Mouse (Mus musculus): ENCODE data around the gene Ebp.

The Ebp gene

DNA sequence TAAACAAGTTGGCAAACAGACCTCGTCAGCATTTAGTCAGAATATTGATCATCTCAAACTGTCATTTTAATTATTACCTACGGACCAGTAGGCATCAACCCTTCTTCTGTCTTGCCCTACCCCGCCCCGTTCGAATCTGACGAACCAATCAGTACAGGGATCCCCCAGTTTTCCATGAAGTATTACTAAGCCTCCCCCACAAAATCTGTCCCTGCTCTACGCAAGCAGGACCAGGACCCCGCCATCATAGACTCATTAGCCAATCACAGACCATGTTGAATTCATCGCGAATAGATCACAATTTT is at the start of gene Ebp:
Gene Ebp, minus strand, starts transcription at position 94 of the 305 bp plus-strand sequence.
- no peak for DNase-seq (ENCODE audit: low read depth, low spot score)

DNA sequence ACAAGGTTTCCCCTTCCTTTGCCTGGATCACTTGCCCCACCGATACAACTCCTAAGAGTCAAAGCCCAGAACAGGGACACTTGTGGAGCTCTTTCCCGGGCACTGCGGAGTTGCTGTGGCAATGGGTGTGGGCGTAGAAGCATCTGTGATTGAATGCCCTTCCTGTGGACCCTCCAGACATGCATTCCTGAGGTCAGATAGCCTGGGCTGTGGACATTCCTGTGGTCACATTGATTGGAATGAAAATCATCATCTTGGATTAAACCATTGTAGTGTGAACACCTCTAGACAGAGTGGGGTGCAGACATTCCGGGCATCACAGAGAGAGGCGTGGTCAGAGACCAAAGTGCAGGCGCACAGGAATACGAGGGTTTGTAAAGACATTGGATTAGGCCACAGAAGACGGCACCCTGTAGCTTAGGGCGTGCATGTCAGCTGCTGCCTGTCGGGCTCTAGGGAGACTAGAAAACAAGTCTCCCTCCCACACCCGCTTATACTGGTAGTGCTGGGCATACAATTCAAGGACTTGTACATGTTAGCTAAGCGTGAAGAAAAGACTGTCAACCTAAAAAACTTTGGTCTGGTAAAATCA is 45.6 kb upstream of the Ebp start:
- DNase-seq (ENCODE audit: low read depth, low spot score), result peak; percentile 90

DNA sequence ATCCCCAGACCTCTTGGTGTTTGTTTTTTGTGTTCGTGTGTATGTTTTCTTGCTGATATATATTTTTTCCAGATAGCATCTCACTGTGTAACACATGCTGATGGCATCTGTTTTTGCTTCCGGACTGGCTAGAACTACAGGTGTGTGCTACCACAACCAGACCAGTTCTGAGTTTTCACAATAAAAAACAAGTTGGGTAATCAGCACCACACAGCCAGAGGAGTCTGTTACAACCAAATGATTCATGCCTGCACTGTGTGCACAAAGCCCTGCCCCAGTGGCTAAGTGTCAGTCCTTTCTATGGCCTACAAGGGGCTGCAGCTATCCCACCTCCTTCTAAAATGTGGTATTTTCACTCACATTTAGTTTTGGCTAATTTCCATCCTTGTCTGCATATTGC is 43.4 kb upstream of the Ebp start:
- no peak for DNase-seq (ENCODE audit: low read depth, low spot score)

DNA sequence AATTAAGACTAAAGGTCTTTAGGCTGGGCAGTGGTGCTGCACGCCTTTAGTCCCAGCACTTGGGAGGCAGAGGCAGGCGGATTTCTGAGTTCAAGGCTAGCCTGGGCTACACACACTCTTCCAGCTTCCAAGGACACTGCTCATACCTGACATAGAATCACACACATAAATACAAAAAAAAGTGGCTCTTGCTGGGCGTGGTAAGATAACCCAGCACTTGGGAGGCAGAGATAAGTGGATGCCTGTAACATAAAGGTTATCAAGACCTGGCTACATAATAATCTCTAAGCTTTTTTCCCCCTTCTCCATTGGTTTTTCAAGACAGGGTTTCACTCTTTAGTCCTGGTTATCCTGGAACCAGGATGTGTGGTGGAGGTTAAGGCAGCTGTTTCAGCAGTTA is 40.3 kb upstream of the Ebp start:
- no peak for DNase-seq (ENCODE audit: low read depth, low spot score)

DNA sequence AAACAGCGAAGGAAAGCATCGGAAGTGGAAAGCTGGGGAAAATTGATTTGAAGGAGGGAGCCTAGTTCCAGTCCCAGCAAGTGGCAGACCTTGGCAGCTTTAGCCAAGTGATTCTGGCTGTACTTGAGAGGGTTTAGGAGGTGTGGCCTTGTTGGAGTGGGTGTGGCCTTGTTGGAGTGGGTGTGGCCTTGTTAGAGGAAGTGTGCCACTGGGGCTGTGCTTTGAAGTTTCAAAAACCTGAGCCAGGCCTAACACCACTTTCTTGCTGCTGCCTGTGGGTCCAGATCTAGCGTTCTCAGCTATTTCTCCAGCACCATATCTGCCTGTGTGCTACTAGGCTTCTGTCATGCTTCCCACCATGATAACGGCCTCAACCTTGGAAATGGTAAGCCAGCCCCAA is 37.0 kb upstream of the Ebp start:
- DNase-seq (ENCODE audit: low read depth, low spot score), result peak; percentile 75

DNA sequence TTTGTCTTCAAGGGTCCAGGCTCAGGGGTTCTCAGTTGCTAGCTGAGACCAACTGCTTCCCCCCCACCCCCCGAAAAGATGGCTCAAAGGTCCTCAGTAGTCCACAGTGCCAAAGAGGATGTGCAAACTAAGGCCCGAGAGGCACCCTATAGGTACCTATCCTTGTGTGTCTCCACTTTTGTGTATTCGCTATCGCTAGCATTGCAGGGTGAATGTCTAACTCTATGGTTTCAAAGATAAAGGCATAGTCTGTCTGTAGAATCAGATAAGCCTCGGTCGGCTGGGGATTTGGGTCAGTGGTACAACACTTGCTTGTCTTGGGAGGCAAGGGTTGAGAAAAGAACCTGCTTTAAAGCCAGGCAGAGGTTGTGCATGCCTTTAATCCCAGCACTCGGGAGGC is 30.2 kb upstream of the Ebp start:
- no peak for DNase-seq (ENCODE audit: low read depth, low spot score)

DNA sequence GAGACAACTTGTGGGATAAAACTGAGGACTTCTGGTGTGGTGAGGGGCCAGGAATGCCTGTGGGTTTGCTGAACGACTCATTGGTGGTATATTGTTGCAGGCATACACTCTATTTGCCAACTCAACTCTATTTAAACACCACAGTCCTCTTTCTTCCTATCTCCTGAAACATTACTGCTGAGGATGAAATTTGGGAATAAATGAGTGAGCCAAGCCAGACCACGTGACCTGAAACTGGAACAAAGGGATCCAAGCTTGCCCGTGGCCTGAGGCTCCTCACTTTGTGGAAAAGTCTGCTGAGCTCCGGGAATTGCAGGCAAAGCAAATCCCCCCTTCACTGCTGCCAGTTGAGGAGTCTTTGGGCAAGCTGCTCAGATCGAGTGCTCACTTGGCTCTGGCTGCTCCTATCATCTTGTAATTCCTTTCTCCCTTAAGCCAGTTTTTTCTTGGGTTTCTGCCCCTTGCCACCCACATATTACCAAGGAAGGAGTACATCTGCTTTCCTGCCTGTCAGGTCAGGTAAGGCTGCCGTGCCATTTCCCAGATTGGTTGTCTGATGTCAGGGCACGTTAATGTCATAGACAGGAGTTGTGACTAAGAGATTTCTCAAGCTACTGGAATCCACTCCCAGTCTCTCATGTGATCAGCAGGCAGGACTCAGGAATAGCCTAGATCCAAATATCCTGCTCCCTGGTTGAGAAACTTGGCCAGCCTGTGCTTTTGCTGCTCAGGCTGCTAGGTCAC is 29.5 kb upstream of the Ebp start:
- peak; percentile 25 for DNase-seq (ENCODE audit: low read depth, low spot score)

DNA sequence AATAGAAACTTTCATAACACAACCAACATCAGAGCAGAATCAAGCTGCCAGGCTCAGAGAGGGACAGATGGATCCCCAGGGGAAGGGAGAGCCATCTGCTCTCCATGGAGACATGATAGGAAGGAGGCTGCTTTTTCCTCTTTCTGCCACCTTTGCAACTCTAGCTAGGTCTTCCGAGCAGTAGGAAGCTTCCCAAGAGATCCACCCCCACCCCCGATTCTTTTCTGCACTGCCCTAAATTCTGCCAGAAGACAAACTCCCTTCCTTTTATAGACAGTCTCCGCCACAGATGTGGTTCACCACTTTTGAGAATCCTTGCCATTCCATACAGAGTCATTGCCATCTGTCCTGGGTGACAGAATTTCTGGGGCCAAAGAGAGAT is 29.0 kb upstream of the Ebp start:
- DNase-seq (ENCODE audit: low read depth, low spot score), result no peak

DNA sequence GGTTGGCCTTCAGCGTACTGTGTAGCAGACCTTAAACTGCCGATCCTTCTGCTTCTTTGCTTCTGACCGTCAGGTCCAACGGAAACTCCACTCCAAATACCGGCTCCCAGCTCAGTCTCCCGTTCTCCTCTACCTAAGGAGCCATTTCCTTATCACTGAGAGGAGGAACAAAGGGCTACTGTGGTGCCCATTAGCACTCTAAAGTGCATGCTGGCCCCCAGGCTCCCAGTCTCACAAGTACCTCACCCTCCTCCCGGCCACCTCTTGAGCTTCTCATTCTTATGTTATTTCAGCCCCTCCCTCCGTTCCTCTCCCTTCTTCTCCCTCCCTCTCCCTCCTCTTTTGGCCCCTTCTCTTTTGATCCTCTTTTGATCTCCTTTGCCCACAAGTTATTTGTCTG is 26.3 kb upstream of the Ebp start:
- peak; percentile 92 for DNase-seq (ENCODE audit: low read depth, low spot score)

DNA sequence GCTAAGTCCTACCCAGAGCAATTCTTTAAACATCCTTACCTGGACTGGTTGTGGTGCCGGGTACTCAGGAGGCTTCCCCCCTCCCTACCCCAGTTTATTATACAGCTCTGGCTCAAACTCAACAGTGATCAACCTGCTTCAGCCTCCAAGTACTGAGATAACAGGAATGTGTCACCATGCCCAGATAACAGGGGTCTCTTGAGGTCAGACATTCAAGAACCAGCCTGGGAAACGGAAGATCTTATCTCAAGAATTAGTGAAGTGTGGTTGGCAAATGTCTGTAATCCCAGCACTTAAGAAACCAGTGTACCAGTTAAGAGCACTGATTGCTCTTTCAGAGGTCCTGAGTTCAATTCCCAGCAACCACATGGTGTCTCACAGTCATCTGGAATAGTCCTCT is 24.8 kb upstream of the Ebp start:
- DNase-seq (ENCODE audit: low read depth, low spot score), result no peak

DNA sequence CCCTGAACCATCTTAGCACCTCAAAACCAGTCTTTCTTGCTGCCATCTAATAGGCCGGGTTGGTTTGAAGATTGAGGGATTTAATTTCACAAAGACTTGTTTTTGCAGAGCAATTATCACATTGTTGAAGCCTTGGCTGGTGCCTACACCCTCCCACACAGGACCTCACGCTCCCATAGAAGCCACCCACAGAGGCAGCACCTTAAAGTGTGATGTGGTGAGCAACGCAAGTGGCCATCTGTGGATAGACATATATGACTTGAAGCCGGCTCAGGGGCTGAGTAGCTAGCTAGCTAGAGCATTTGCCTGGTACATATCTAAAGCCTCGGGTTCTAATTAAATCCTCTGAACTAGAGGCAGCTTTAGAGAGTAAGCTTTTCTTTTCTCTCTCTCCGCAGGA is 24.1 kb upstream of the Ebp start:
- no peak for DNase-seq (ENCODE audit: low read depth, low spot score)

DNA sequence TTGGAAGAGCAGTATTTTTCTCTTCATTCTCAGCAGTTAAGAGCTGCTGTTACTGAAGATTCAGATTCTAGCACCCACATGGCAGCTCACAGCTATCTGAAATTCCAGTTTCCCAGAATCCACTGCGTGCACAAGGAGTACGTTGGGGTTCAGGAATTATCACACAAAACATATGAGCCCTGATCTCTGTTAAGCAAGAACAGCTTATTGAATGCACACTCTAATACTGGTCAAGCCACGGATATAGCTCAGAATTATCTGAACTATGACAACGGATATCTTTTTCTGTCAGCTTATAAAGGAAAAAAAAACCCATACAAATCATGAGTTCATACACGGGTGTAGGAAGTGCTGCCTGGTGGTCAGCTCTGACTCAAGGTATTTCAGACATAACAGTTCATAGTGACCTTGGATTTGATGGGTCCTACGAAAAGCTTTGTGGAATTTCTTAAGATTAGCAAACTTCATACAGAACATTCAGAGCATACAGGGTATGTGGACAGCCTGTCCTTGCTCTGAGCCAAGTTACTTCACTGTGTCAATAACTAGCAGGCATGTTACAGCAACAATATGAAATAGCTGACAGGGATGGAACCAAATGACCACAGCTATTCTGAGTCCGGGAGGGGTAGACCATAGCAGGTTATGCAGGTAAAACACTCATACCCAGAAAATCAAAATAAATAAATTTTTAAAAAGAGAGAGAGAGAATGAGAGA is 18.3 kb upstream of the Ebp start:
- DNase-seq (ENCODE audit: low read depth, low spot score), result no peak

DNA sequence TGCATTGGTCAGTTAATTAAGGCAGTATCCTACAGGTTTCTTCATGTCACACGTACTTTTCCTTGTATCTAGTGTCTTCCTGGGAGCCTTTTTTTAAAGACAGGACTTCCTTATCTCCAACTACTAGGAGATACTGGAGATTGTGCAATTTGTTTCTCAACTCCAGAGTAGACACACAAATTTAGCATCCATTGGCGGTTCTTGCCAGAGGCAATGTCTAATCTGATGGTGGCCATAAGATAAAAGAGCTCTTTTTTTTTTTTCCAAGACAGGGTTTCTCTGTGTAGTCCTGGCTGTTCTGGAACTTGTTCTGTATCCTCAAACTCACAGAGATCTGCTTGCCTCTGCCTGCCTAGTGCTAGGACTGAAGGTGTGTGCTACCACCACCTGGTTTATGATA is 16.4 kb upstream of the Ebp start:
- no peak for DNase-seq (ENCODE audit: low read depth, low spot score)

DNA sequence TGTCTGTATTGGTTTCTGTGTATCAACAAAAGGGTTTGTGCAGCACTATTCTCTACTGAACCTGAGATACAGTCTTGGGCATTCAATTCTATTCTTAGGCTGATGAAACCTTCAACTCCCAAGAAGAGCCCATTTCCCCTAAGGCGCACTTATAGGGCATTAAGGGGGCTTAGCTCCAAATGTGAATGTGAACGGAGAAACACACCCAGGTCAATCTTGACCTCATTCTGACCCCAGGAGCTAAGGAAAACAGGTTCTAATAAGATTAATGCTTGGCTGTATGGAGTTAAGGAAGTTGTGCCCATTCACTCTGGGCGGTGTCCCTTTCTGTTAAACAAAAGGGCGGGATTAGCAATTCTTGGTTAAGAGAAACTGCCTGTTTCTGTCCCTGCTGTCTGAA is 13.9 kb upstream of the Ebp start:
- peak; percentile 96 for DNase-seq (ENCODE audit: low read depth, low spot score)

DNA sequence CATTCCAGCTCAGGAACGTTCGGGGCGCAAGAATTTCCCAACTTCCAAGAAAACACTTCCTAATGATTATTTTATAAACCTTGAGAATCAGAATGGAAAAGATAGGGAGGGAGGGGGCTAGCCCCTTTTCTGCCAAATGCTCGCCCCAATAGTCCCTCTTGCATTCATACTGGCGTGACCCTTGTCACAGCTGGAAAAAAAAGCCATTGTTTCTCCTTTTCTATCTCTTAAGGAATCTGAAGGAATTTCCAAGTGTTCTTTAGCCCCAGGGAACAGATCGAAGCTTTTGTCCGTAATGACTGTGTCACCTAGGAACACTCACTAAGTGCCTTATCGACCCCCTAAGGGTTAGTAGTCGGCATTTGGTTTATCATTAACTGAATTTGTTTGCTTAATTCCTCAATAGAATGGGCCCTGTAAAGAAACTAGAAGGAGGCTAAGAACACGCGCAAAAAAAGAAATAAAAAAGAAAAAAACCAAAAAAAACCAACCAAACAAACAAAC is 13.4 kb upstream of the Ebp start:
- DNase-seq (ENCODE audit: low read depth, low spot score), result peak; percentile 77

DNA sequence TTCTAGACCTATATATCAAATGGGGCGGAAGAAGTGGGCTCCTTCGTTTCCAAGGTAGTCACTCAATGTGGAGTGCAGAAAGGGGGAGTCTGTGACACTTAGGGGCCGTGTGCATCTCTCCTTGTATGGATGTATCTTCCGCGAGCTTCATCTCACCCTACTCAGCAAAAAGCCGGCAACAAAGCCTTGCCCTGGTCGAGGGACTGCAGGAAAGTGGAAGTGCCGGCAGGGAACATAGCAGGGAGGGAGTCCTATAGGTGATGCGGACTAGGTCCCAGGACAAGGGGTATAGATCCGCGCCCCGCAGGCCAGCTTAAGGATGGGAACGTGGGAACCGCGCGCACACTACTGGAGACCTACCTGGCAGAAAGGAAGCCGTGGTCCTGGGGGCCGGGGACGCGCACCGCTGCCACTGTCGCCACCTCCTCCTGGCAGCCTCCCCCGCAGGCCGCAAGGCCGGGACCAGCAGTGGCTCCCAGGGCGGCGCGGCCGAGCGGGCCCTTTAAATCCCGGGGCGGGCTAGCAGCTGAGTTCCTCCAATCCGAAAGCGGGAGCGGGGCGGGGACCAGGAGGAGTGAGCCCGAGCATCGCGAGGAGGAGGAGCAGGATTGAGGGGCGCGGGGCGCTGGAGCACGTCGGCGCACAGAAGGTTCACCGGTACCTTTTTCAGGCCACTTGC is 12.8 kb upstream of the Ebp start, which contains the start of gene Porcn:
Gene Porcn, minus strand, starts transcription at position 511 of the 679 bp plus-strand sequence.
- peak; percentile 80 for DNase-seq (ENCODE audit: low read depth, low spot score)

DNA sequence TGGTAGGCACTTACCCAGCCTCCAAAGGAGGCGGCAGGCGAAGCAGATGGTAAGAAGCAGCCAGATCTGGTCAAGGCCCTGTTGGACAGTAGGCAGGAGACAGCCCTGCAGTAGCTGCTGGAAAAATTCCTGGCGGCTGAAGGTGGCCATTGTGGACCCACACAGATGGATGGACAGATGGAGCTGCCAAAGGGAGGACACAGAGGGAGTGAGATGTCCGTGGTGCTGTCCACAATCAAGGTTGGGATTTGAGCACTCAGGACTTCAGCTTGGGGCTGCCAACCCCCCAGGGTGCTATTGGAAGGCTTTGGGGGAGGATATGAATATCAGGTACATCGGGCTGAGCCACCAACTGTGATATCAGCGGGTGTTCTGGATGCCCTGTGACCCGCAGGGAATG is 12.2 kb upstream of the Ebp start:
- no peak for DNase-seq (ENCODE audit: low read depth, low spot score)

DNA sequence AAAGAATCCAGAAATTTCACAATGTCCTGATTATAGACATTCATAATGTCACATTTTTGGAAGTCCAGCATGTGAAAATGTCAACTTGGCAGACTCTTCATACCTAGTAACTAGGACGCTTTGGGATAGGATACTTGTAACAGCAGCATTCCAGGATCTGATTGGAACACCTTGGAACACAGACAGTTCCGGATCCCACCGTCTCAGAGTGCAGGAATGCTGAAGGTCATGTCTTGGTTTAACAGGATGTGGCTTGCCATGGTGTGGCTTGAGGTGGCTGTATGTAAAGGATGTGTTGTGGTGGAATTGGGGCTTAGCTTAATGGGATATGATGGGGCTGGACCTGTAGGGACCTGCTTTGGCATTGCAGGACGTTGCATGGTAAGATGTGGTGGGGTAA is 11.8 kb upstream of the Ebp start:
- peak; percentile 51 for DNase-seq (ENCODE audit: low read depth, low spot score)

DNA sequence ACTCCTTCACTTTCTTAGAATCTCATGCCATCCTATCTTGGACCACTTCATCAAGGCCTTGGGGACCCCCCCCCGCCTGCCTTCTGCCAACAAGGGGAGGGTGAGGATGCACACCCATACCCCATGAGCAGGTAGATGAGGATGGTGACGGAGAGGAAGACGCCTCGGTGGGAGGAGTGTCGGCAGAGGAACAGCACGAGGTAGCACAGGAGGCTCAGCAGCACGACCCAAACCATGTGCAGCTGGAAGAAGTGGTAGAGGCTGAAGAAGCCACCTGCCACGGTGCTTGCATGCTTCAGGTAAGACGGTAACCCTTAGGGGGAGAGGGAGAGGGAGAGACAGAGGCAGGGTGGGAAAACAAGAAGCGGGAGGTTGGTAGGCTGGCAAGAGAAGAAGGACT is 10.8 kb upstream of the Ebp start:
- DNase-seq (ENCODE audit: low read depth, low spot score), result no peak

DNA sequence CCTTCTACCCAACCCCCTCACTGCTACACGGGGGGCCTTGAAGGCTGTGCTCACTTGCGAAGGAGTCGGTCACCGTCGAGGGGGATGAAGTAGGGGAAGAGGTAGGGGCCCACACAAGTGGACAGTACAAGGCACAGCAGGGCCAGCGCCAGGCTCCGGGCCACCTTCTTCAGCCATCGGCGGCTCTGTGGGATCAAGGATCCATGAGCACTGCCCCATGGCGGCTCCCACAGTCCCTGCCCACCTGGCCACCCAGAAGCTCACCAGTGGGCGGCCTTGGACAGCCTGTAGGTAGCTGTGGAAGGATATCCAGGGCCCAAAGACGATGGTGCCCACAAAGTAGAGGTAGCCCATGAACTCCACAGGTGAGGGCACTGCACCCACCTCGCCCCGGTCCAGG is 9.8 kb upstream of the Ebp start:
- DNase-seq (ENCODE audit: low read depth, low spot score), result no peak

DNA sequence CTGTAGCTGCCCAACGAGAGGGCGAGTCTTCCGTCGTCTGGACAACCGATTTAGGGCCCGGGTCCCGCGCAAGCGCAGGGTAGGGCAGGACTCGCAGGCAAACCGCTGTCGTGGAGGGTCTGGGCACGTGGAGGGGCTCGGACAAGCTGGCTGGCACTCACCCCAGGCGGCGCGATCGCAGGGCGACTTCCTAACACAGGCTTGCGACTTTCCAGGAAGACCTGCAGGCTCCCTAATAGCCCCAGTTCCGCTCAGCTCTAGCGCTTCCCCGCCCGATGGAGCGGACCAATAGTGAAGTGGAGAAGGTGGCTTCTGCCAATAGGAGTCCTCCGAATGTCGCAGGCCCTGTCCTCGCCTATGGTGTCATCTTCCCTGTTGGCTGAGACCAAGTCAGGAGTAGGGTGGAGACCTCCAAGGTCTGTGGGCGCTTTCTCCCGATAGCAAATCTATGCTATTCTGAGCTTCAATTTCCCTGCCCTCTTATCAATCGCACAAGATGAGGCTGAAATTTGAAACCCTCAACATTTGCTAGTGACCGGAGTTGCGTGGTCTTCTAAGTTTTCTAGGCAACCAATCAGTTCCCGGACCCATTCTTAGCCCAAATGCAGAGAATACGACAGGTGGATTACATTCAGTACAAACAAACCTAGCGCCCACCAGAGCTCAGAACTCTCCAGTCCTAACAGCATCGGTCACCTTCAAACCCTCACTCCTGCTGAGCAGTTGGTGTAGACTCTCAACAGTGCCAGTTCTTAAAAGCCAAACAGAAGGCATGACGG is 483 bp downstream of the Ebp start:
- peak; percentile 87 for DNase-seq (ENCODE audit: low read depth, low spot score)

Measured in ES-CJ7 (cell line).